Mouse (Mus musculus) left cerebral cortex, adult 8-10 months (tissue): ENCODE data around the gene Lonrf2. TPM values are rescaled to one million over a fixed set of nuclear protein-coding genes. Genes with fewer than 3 reads are reported as not detected.

Experiments
- DNase-seq, 2 experiments: peaks; one replicate each; pipeline ENCODE4 v3.0.0; 2022; ENCODE audit warnings: low spot score in 2 of 2
- total RNA-seq, 4 experiments: library from RNA; stranded (reverse); gene quantifications; 2 replicates each; pipeline ENCODE4 v1.2.4; 2022

Lonrf2 gene
- total RNA-seq, 4 experiments from 2014 or later: 109 to 123 (median 115) TPM

GRCm38 (mm10) chr1:38769920-38770319, 66.6 kb downstream of the Lonrf2 start:
- peak in 1 of 2 experiments; percentile 67 for DNase-seq

DNA sequence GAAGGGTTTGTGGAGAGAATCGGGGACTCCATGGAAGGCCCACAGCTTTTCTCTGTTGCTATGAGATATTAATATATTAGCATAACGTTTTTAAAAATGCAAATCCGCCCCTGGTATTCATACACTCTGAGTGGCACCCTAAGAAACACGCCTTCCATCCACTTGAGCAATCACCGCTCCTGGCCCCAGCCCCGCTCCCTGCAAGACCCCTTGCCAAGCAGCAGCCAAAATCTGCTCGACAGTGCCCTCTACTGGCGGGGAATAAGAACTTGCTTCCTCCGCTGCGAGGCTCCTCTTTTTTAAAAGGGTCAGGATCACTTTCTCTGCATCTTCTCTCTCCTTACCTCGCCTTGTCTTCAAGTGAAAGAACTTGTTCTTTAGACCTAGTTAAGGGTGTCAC, 68.7 kb downstream of the Lonrf2 start:
- DNase-seq: peak in 1 of 2 experiments; percentile 49

DNA sequence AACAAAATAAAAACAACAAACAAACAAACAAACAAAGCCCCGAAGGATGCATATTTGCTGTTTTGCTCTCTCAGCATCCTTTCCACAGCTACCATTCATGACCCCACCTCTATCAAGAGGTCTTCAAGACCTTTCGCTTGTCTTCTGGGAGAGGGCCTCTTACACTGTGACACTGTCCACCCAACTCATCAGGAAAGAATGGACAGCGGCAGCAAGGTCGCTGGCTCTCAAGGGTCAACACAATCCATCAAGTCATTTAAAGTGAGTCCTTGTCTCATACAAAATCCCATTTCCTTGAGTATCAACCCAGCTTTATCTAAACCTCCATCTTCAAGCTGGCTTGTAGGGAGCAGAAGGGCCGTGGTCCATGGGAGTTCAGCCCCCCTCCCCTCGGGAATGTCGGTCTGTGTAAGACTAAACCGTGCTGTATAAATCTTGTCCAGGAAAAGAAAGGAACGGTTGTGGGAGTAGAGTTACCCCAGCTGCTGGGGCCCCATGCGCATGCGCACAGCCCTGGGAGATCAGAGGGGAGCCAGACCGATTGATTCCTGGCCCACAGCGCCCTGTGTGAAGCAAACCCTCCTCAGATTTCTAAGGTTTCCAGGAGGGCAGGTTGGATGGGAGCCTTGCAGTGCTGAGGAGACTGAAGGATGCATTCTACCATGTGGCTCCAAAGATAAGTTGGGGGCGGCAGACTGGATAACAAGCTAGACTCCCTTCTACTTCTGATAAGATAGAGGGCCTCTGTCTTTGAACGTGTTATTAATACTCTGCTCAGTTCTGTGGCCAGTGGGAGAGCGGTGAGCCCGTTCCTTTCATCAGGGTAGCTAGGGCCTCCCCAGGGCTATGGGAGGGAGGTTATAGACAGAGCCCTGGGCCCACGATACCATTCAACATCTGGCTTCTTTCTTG, 69.6 kb downstream of the Lonrf2 start:
- DNase-seq: no peak

- no peak for DNase-seq
Observed at GRCm38 (mm10) chr1:38766254-38766653, 70.3 kb downstream of the Lonrf2 start.

- no peak for DNase-seq
Observed at GRCm38 (mm10) chr1:38763960-38764613, 72.4 kb downstream of the Lonrf2 start.

DNA sequence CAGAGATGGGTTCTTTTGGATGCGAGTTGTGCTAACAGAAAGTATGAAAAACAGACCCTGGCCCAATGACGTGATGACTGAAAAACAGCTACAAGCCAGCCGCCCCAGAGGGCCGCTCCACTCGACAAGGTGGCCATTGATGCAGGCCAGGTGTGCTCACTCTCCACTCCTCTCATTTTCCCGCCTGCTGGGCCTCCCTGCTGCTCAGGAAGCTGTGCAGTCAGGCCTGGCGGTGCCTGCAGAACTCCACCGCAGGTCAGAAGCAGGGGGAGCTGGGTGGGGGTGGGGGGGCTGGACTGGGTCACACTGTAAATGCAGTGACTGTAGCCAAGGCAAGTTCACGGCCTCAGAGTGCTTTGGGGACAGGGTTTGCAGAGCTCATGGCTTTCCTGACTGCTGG, 76.1 kb downstream of the Lonrf2 start:
- no peak for DNase-seq

GRCm38 (mm10) chr1:38757791-38758403, 78.6 kb downstream of the Lonrf2 start:
- DNase-seq: no peak

- no peak for DNase-seq
Observed at GRCm38 (mm10) chr1:38743863-38744262, 92.6 kb downstream of the Lonrf2 start.

Other genes starting within 250 kb of the Lonrf2 start
- 100 to 1,000 TPM in 3 of 4 experiments, 10 to 100 TPM in 1; 96.9 to 118 (median 107) TPM for gene Aff3, start 171.8 kb downstream of the Lonrf2 start, total RNA-seq
- gene Chst10, start 61.5 kb upstream of the Lonrf2 start, total RNA-seq: 10 to 100 TPM; 56.6 to 62.5 (median 60.8) TPM
- gene Nms, start 102.4 kb upstream of the Lonrf2 start, total RNA-seq: not detected
- gene Pdcl3, start 148.9 kb upstream of the Lonrf2 start, total RNA-seq: 10 to 100 TPM; 34.3 to 37.5 (median 34.4) TPM